Mouse (Mus musculus) right cerebral cortex, postnatal 36 days (tissue): ENCODE measurements around the gene Snx32.

Experiments
- DNase-seq, 2 experiments: peaks; one replicate each; pipeline ENCODE4 v3.0.0; 2022; ENCODE audit warnings: low spot score in 2 of 2, mixed read lengths in 1 of 2

The Snx32 gene

GRCm38 (mm10) chr19:5457746-5458442 is 52.4 kb downstream of the Snx32 start, which contains the start of gene Ccdc85b:
TSS of gene Ccdc85b (minus strand) at chr19:5457894.
- no peak for DNase-seq

GRCm38 (mm10) chr19:5456922-5457745 is 53.2 kb downstream of the Snx32 start:
- DNase-seq: peak; percentile 96

GRCm38 (mm10) chr19:5456241-5456921 is 54.0 kb downstream of the Snx32 start:
- DNase-seq: no peak

- DNase-seq: no peak
Measured at GRCm38 (mm10) chr19:5455568-5455967, 54.8 kb downstream of the Snx32 start.

GRCm38 (mm10) chr19:5455037-5455436 is 55.3 kb downstream of the Snx32 start:
- no peak for DNase-seq

- DNase-seq: no peak
Measured at GRCm38 (mm10) chr19:5451766-5452165, 58.6 kb downstream of the Snx32 start.

GRCm38 (mm10) chr19:5449673-5450072 is 60.7 kb downstream of the Snx32 start:
- no peak for DNase-seq

- DNase-seq: no peak
Measured at GRCm38 (mm10) chr19:5448354-5449150, 61.8 kb downstream of the Snx32 start.

- DNase-seq: peak in 1 of 2 experiments; percentile 60
Measured at GRCm38 (mm10) chr19:5447515-5448353, 62.6 kb downstream of the Snx32 start, which contains the start of gene Fosl1. TSS of gene Fosl1 (plus strand) at chr19:5447547.

GRCm38 (mm10) chr19:5445747-5446146 is 64.6 kb downstream of the Snx32 start:
- no peak for DNase-seq

GRCm38 (mm10) chr19:5444954-5445353 is 65.4 kb downstream of the Snx32 start:
- DNase-seq: no peak

- DNase-seq: no peak
Measured at GRCm38 (mm10) chr19:5444371-5444908, 65.9 kb downstream of the Snx32 start.
